ENCODE assay signal across 36 mouse cellular contexts in the genomic region with DNA sequence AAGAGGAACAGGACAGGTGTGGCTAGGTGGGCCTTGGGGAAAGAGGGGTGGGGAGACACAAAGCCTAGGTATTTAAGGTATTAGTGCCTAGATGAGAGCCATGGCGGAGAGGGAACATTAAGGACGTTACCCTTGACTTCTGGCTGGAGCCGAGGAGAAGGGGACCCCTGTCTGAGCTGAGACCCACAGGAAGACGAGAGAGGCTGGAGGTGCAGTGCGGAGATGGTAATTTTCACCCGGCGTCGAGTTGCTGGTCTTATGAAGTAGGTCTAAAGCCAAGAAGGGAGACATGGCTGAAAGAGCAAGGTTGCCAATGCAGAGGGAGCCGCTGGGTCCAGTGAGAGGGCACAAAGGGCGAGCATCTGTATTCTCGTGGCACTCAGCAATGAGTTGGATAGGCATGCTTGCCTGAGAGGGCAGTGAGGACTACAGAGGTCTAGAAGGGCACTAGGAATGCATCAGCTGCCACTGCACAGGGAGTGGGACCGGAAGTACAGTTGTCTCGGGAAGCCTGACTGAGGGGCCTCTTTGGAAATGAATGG. TPM values are rescaled to one million over a fixed set of nuclear protein-coding genes. Genes with fewer than 3 reads are reported as not detected.
DNase-seq lines count a peak whose midpoint lies in the region; ATAC-seq and TF ChIP-seq lines count a peak whose summit lies in the region.
"Had no signal": no experiment of that assay in that cellular context is flagged by ENCODE, and none has a peak within 500 bp of the region (broad histone marks: within the 10 kb centered on the region; RNA-seq: fewer than 3 reads in every experiment).

No protein-coding gene starts in this region.

- no peak for ATAC-seq in kidney, embryonic 16.5 days (ENCODE audit: low FRiP score, low TSS enrichment)
- no peak for ATAC-seq in midbrain, embryonic 11.5 days (ENCODE audit: low FRiP score)
- ATAC-seq: forebrain, embryonic 15.5 days; hindbrain, postnatal 0 days; intestine, embryonic 15.5 days; midbrain, embryonic 15.5 days; Patski had no signal

- peak overlapping the region; percentile 73 for H3K4me3 ChIP-seq in kidney, adult 2 months (ENCODE audit: insufficient read depth, low read depth, low read length)
- no peak overlapping the region for H3K4me3 ChIP-seq in kidney, embryonic 16.5 days (ENCODE audit: low read length)
- peak overlapping the region; percentile 85 for H3K4me3 ChIP-seq in brown adipose tissue, adult 24 weeks (ENCODE audit: insufficient read depth, low read depth, low read length)
- no peak overlapping the region for H3K4me3 ChIP-seq in midbrain, embryonic 11.5 days (ENCODE audit: low read depth, low read length)
- H3K4me3 ChIP-seq in hindbrain, embryonic 10.5 days = no peak overlapping the region
- H3K4me3 ChIP-seq: embryonic facial prominence, embryonic 12.5 days; forebrain, embryonic 15.5 days; heart, embryonic 13.5 days; hindbrain, embryonic 12.5 days; intestine, embryonic 15.5 days; limb, embryonic 10.5 days; limb, embryonic 15.5 days; midbrain, embryonic 15.5 days; neural tube, embryonic 15.5 days had no signal

- no peaks in the 10 kb centered on the region for H3K9me3 ChIP-seq in kidney, embryonic 16.5 days (ENCODE audit: low read length)
- no peaks in the 10 kb centered on the region for H3K9me3 ChIP-seq in midbrain, embryonic 11.5 days (ENCODE audit: control insufficient read depth, low read length)
- H3K9me3 ChIP-seq in hindbrain, embryonic 10.5 days = no peaks in the 10 kb centered on the region
- H3K9me3 ChIP-seq: embryonic facial prominence, embryonic 12.5 days; forebrain, embryonic 15.5 days; G1E; heart, embryonic 13.5 days; hindbrain, embryonic 12.5 days; intestine, embryonic 15.5 days; limb, embryonic 10.5 days; limb, embryonic 15.5 days; midbrain, embryonic 15.5 days; neural tube, embryonic 15.5 days had no signal

- H3K9ac ChIP-seq in kidney, embryonic 16.5 days (replicated peaks; ENCODE audit: low read length) = no peak overlapping the region
- no peak overlapping the region for H3K9ac ChIP-seq in midbrain, embryonic 11.5 days (ENCODE audit: low read length)
- H3K9ac ChIP-seq: embryonic facial prominence, embryonic 12.5 days; forebrain, embryonic 15.5 days; heart, embryonic 13.5 days; hindbrain, embryonic 12.5 days; intestine, embryonic 15.5 days; limb, embryonic 15.5 days; midbrain, embryonic 15.5 days; neural tube, embryonic 15.5 days had no signal

- H3K4me2 ChIP-seq in kidney, embryonic 16.5 days (replicated peaks; ENCODE audit: low read depth, low read length) = no peak overlapping the region
- H3K4me2 ChIP-seq in midbrain, embryonic 11.5 days = no peak overlapping the region
- H3K4me2 ChIP-seq: embryonic facial prominence, embryonic 12.5 days; forebrain, embryonic 15.5 days; heart, embryonic 13.5 days; hindbrain, embryonic 12.5 days; intestine, embryonic 15.5 days; limb, embryonic 15.5 days; midbrain, embryonic 15.5 days; neural tube, embryonic 15.5 days had no signal

- H3K36me3 ChIP-seq in kidney, adult 2 months (ENCODE audit: control insufficient read depth, insufficient read depth, low read length) = no peaks in the 10 kb centered on the region
- no peaks in the 10 kb centered on the region for H3K36me3 ChIP-seq in kidney, embryonic 16.5 days (ENCODE audit: insufficient read depth, low read length)
- H3K36me3 ChIP-seq in midbrain, embryonic 11.5 days (ENCODE audit: control insufficient read depth, insufficient read depth, low read length) = no peaks in the 10 kb centered on the region
- no peaks in the 10 kb centered on the region for H3K36me3 ChIP-seq in hindbrain, embryonic 10.5 days
- H3K36me3 ChIP-seq: embryonic facial prominence, embryonic 12.5 days; forebrain, embryonic 15.5 days; G1E; heart, embryonic 13.5 days; hindbrain, embryonic 12.5 days; intestine, embryonic 15.5 days; limb, embryonic 10.5 days; limb, embryonic 15.5 days; midbrain, embryonic 15.5 days; neural tube, embryonic 15.5 days had no signal

- TF ChIP-seq POLR2A in kidney, adult 2 months (IDR thresholded peaks at IDR 0.05; ENCODE audit: low read depth, low read length) = no peak

- peak overlapping the region; percentile 81; the same call in 1 of the 2 replicates for H3K27ac ChIP-seq in kidney, adult 2 months (ENCODE audit: insufficient read depth, low read depth, low read length)
- H3K27ac ChIP-seq in kidney, embryonic 16.5 days (ENCODE audit: low read length) = no peak overlapping the region
- peak overlapping the region; percentile 98 for H3K27ac ChIP-seq in brown adipose tissue, adult 24 weeks (replicated peaks; ENCODE audit: low read depth, low read length)
- no peak overlapping the region for H3K27ac ChIP-seq in midbrain, embryonic 11.5 days (ENCODE audit: low read depth, low read length)
- no peak overlapping the region for H3K27ac ChIP-seq in hindbrain, embryonic 10.5 days
- H3K27ac ChIP-seq: embryonic facial prominence, embryonic 12.5 days; forebrain, embryonic 15.5 days; heart, embryonic 13.5 days; hindbrain, embryonic 12.5 days; hindbrain, postnatal 0 days; intestine, embryonic 15.5 days; limb, embryonic 10.5 days; limb, embryonic 15.5 days; macrophage; midbrain, embryonic 15.5 days; neural tube, embryonic 15.5 days had no signal

- peak; percentile 91 for DNase-seq in heart, adult 11 months
- DNase-seq in heart, postnatal 4 days = no peak
- DNase-seq in kidney, adult 2 months = peak; percentile 75
- DNase-seq in kidney, postnatal 25 days = peak; percentile 56 to 79
- no peak for DNase-seq in midbrain, embryonic 11.5 days (ENCODE audit: low spot score, missing footprints)
- DNase-seq in hindbrain, embryonic 10.5 days (ENCODE audit: low spot score) = no peak
- DNase-seq: adrenal gland, postnatal 10 days; cerebellum, adult 11-12 months; cerebellum, adult 9-11 months; embryo, embryonic 11 days; gastrocnemius, postnatal 10 days; heart, postnatal 14 days; layer of hippocampus, adult 9-11 months; lung, adult 2 months; lung, postnatal 10 days; retina, postnatal 1 day; right cerebral cortex, postnatal 14 days; thymus, postnatal 14 days had no signal

- peaks cover 8% of the 10 kb centered on the region for H3K4me1 ChIP-seq in kidney, adult 2 months (ENCODE audit: control insufficient read depth, insufficient read depth, low read length)
- H3K4me1 ChIP-seq in kidney, embryonic 16.5 days (ENCODE audit: insufficient read depth, low read length) = peaks cover 3% of the 10 kb centered on the region; the same call in 1 of the 2 replicates
- H3K4me1 ChIP-seq in brown adipose tissue, adult 24 weeks (ENCODE audit: control insufficient read depth, insufficient read depth, insufficient read length, low read length) = peaks cover 20% of the 10 kb centered on the region
- no peaks in the 10 kb centered on the region for H3K4me1 ChIP-seq in midbrain, embryonic 11.5 days (ENCODE audit: control insufficient read depth, insufficient read depth, low read length)
- peaks cover 9% of the 10 kb centered on the region for H3K4me1 ChIP-seq in hindbrain, embryonic 10.5 days (replicated peaks)

- no peak for TF ChIP-seq CTCF in kidney, adult 2 months (conservative IDR thresholded peaks at IDR 0.05; ENCODE audit: insufficient read depth, insufficient read length, low read depth, low read length)

- H3K27me3 ChIP-seq in kidney, adult 2 months (replicated peaks; ENCODE audit: control insufficient read depth, insufficient read depth, low read length) = no peaks in the 10 kb centered on the region
- 0 out of 2 replicates have a peak, but pooled peaks cover 2% of the 10 kb centered on the region for H3K27me3 ChIP-seq in kidney, embryonic 16.5 days (ENCODE audit: insufficient read depth, low read length)
- no peaks in the 10 kb centered on the region for H3K27me3 ChIP-seq in midbrain, embryonic 11.5 days (ENCODE audit: control insufficient read depth, insufficient read depth, low read length)
- H3K27me3 ChIP-seq in hindbrain, embryonic 10.5 days (ENCODE audit: insufficient read depth, poor library complexity, severe bottlenecking) = no peaks in the 10 kb centered on the region
- H3K27me3 ChIP-seq: embryonic facial prominence, embryonic 12.5 days; forebrain, embryonic 15.5 days; heart, embryonic 13.5 days; hindbrain, embryonic 12.5 days; intestine, embryonic 15.5 days; limb, embryonic 15.5 days; midbrain, embryonic 15.5 days; neural tube, embryonic 15.5 days; Patski had no signal

- WGBS in kidney, adult 2 months = 55% methylated on average over 13 of the region's 13 CpGs
- 73% methylated on average over 13 of the region's 13 CpGs for WGBS in kidney, embryonic 16.5 days
- WGBS in midbrain, embryonic 11.5 days = 87% methylated on average over 13 of the region's 13 CpGs
- 86% methylated on average over 13 of the region's 13 CpGs for WGBS in hindbrain, embryonic 10.5 days

RNA-seq across cellular contexts. Expression of a gene that starts 1.6 kb away (rescaled TPM):
- 10 to 100 TPM; 11.5 to 11.7 TPM for total RNA-seq in heart, postnatal 4 days (2021)
- polyA plus RNA-seq in kidney, adult 2 months (2012; rRNA removed) = 30.1 and 30.6 TPM in 2 replicates
- polyA plus RNA-seq in kidney, embryonic 16.5 days (2015; fragmentation: Nextera tagmentation; extraction: Ambion mirVana) = 1.2 and 2.4 TPM in 2 replicates
- polyA plus RNA-seq in brown adipose tissue, adult 24 weeks (2012; ENCODE audit: insufficient read depth, insufficient read length, missing spikeins) = 124 and 138 TPM in 2 replicates
- polyA plus RNA-seq in midbrain, embryonic 11.5 days (2014; fragmentation: Nextera tagmentation; extraction: Ambion mirVana) = not detected in 2 replicates
- polyA plus RNA-seq in hindbrain, embryonic 10.5 days (2016; fragmentation: Nextera tagmentation; extraction: Ambion mirVana) = 0.12 TPM in 1 of 2 replicates, not detected in the other
- total RNA-seq: G1E; granulocyte monocyte progenitor cell, adult 5-6 weeks; hindbrain, postnatal 0 days; left cerebral cortex, postnatal 10 days; megakaryocyte-erythroid progenitor cell, adult 5-6 weeks had no signal
- polyA plus RNA-seq: embryonic facial prominence, embryonic 12.5 days; forebrain, embryonic 15.5 days; G1E; heart, embryonic 13.5 days; hindbrain, embryonic 12.5 days; macrophage; midbrain, embryonic 15.5 days; neural tube, embryonic 15.5 days had no signal

RNA-seq across cellular contexts. Expression of a gene that starts 51.7 kb away (rescaled TPM):
- total RNA-seq in heart, postnatal 4 days (2021) = under 1 TPM; 0.14 to 0.19 TPM
- 311 and 352 TPM in 2 replicates for polyA plus RNA-seq in kidney, adult 2 months (2012; rRNA removed)
- 55.3 and 56.8 TPM in 2 replicates for polyA plus RNA-seq in kidney, embryonic 16.5 days (2015; fragmentation: Nextera tagmentation; extraction: Ambion mirVana)
- not detected in 2 replicates for polyA plus RNA-seq in brown adipose tissue, adult 24 weeks (2012; ENCODE audit: insufficient read depth, insufficient read length, missing spikeins)
- polyA plus RNA-seq in midbrain, embryonic 11.5 days (2014; fragmentation: Nextera tagmentation; extraction: Ambion mirVana) = 1.3 and 1.6 TPM in 2 replicates
- 3.1 and 5.0 TPM in 2 replicates for polyA plus RNA-seq in hindbrain, embryonic 10.5 days (2016; fragmentation: Nextera tagmentation; extraction: Ambion mirVana)
- total RNA-seq: gastrocnemius, postnatal 10 days; granulocyte monocyte progenitor cell, adult 5-6 weeks; left cerebral cortex, postnatal 10 days had no signal
- polyA plus RNA-seq: macrophage; neural tube, embryonic 15.5 days had no signal

Comparison
In these comparisons a context has a peak if more than half of its experiments do, and no peak if none do; other contexts are left out.
1. DNase-seq: peak in heart, adult 11 months (single experiment), kidney, adult 2 months (single experiment) and kidney, postnatal 25 days (2 of 2); none in heart, postnatal 4 days (single experiment), midbrain, embryonic 11.5 days (single experiment) and hindbrain, embryonic 10.5 days (single experiment).
2. H3K27ac ChIP-seq: peak in kidney, adult 2 months (single experiment) and brown adipose tissue, adult 24 weeks (single experiment); none in kidney, embryonic 16.5 days (single experiment), midbrain, embryonic 11.5 days (single experiment) and hindbrain, embryonic 10.5 days (single experiment).
3. H3K4me3 ChIP-seq: peak in kidney, adult 2 months (single experiment) and brown adipose tissue, adult 24 weeks (single experiment); none in kidney, embryonic 16.5 days (single experiment), midbrain, embryonic 11.5 days (single experiment) and hindbrain, embryonic 10.5 days (single experiment).